Mouse (Mus musculus) embryo, embryonic 10.5 days (tissue): ENCODE results near the gene Tmem184b.

Source experiments
- DNase-seq: peaks from one replicate; pipeline ENCODE4 v3.0.0-alpha.2; 2015; ENCODE audit warnings: low spot score

Gene Tmem184b

GRCm38 (mm10) chr15:79338978-79339377 is 64.4 kb downstream of the Tmem184b start:
- no peak for DNase-seq

GRCm38 (mm10) chr15:79335061-79335655 is 68.2 kb downstream of the Tmem184b start:
- no peak for DNase-seq

- no peak for DNase-seq
Observed at GRCm38 (mm10) chr15:79333409-79333808, 70.0 kb downstream of the Tmem184b start.

- DNase-seq = peak; percentile 62
Observed at GRCm38 (mm10) chr15:79330521-79330920, 72.8 kb downstream of the Tmem184b start.

GRCm38 (mm10) chr15:79329979-79330363 is 73.4 kb downstream of the Tmem184b start:
- no peak for DNase-seq

- DNase-seq = no peak
Observed at GRCm38 (mm10) chr15:79329346-79329978, 73.9 kb downstream of the Tmem184b start.

- no peak for DNase-seq
Observed at GRCm38 (mm10) chr15:79328939-79329275, 74.5 kb downstream of the Tmem184b start.

GRCm38 (mm10) chr15:79328058-79328938 is 75.1 kb downstream of the Tmem184b start, which contains the start of gene Pla2g6:
TSS of gene Pla2g6 (minus strand) at chr15:79328390.
- peak; percentile 99 for DNase-seq

- DNase-seq = peak; percentile 71
Observed at GRCm38 (mm10) chr15:79326971-79327961, 76.1 kb downstream of the Tmem184b start.

GRCm38 (mm10) chr15:79326264-79326663 is 77.1 kb downstream of the Tmem184b start:
- DNase-seq = peak; percentile 8

GRCm38 (mm10) chr15:79325742-79326141 is 77.6 kb downstream of the Tmem184b start:
- no peak for DNase-seq

GRCm38 (mm10) chr15:79324373-79324772 is 79.0 kb downstream of the Tmem184b start:
- DNase-seq = no peak

- DNase-seq = no peak
Observed at GRCm38 (mm10) chr15:79323791-79324155, 79.6 kb downstream of the Tmem184b start.

- no peak for DNase-seq
Observed at GRCm38 (mm10) chr15:79322991-79323790, 80.2 kb downstream of the Tmem184b start.

- DNase-seq = no peak
Observed at GRCm38 (mm10) chr15:79322281-79322990, 80.9 kb downstream of the Tmem184b start.

GRCm38 (mm10) chr15:79321733-79322190 is 81.6 kb downstream of the Tmem184b start:
- no peak for DNase-seq

- no peak for DNase-seq
Observed at GRCm38 (mm10) chr15:79313848-79314369, 89.5 kb downstream of the Tmem184b start.
